10 mouse cellular contexts compared by ENCODE assay signal in genomic region chr15:79651481-79651880, GRCm38 (mm10). TPM values are rescaled to one million over a fixed set of nuclear protein-coding genes. Genes with fewer than 3 reads are reported as not detected.
DNase-seq lines count a peak whose midpoint lies in the region; ATAC-seq and TF ChIP-seq lines count a peak whose summit lies in the region.
"Had no signal": no experiment of that assay in that cellular context is flagged by ENCODE, and none has a peak within 500 bp of the region (broad histone marks: within the 10 kb centered on the region; RNA-seq: fewer than 3 reads in every experiment).

No protein-coding gene starts in this region.

- no peak overlapping the region for H3K4me2 ChIP-seq in midbrain, embryonic 14.5 days (ENCODE audit: low read length)
- no peak overlapping the region for H3K4me2 ChIP-seq in midbrain, embryonic 11.5 days
- H3K4me2 ChIP-seq: embryonic facial prominence, embryonic 13.5 days; kidney, embryonic 15.5 days had no signal

- ATAC-seq in midbrain, embryonic 14.5 days (ENCODE audit: low FRiP score, low TSS enrichment): no peak
- ATAC-seq in midbrain, embryonic 11.5 days (ENCODE audit: low FRiP score): no peak

- H3K4me1 ChIP-seq in midbrain, embryonic 14.5 days (ENCODE audit: control insufficient read depth, insufficient read depth, low read length): no peaks in the 10 kb centered on the region
- H3K4me1 ChIP-seq in midbrain, embryonic 11.5 days (ENCODE audit: control insufficient read depth, insufficient read depth, low read length): no peaks in the 10 kb centered on the region
- no peaks in the 10 kb centered on the region for H3K4me1 ChIP-seq in testis, adult 2 months (ENCODE audit: control insufficient read depth, insufficient read depth, low read length)
- H3K4me1 ChIP-seq: embryonic facial prominence, embryonic 13.5 days; kidney, embryonic 15.5 days had no signal

- DNase-seq in embryo, embryonic 11 days: peak; percentile 21
- DNase-seq in embryo, embryonic 10 days (ENCODE audit: low spot score): no peak
- DNase-seq in midbrain, embryonic 14.5 days: peak; percentile 14
- no peak for DNase-seq in midbrain, embryonic 11.5 days (ENCODE audit: low spot score, missing footprints)
- peak; percentile 43 for DNase-seq in c-Kit-negative CD71-positive TER-119-positive erythroid progenitor cells, embryonic 14.5 days (ENCODE audit: low read depth, low spot score)
- no peak for DNase-seq in heart, adult 18-20 months
- DNase-seq in Muller cell, postnatal 12 days (ENCODE audit: inconsistent ontology term): no peak

- no peaks in the 10 kb centered on the region for H3K9me3 ChIP-seq in midbrain, embryonic 14.5 days (ENCODE audit: control insufficient read depth, low read length)
- H3K9me3 ChIP-seq in midbrain, embryonic 11.5 days (ENCODE audit: control insufficient read depth, low read length): no peaks in the 10 kb centered on the region
- H3K9me3 ChIP-seq: embryonic facial prominence, embryonic 13.5 days; kidney, embryonic 15.5 days had no signal

- H3K27me3 ChIP-seq in midbrain, embryonic 14.5 days (ENCODE audit: control insufficient read depth, insufficient read depth, low read length): no peaks in the 10 kb centered on the region
- H3K27me3 ChIP-seq in midbrain, embryonic 11.5 days (ENCODE audit: control insufficient read depth, insufficient read depth, low read length): no peaks in the 10 kb centered on the region
- no peaks in the 10 kb centered on the region for H3K27me3 ChIP-seq in testis, adult 2 months (ENCODE audit: control insufficient read depth, insufficient read depth, low read length)
- H3K27me3 ChIP-seq: embryonic facial prominence, embryonic 13.5 days; kidney, embryonic 15.5 days had no signal

- no peak overlapping the region for H3K27ac ChIP-seq in midbrain, embryonic 14.5 days (replicated peaks; ENCODE audit: low read depth, low read length)
- no peak overlapping the region for H3K27ac ChIP-seq in midbrain, embryonic 11.5 days (ENCODE audit: low read depth, low read length)
- no peak overlapping the region for H3K27ac ChIP-seq in testis, adult 2 months (ENCODE audit: control insufficient read depth, insufficient read depth, low read depth, low read length)
- H3K27ac ChIP-seq: embryonic facial prominence, embryonic 13.5 days; kidney, embryonic 15.5 days had no signal

- no peak overlapping the region for H3K4me3 ChIP-seq in midbrain, embryonic 14.5 days (replicated peaks; ENCODE audit: low read depth, low read length)
- H3K4me3 ChIP-seq in midbrain, embryonic 11.5 days (ENCODE audit: low read depth, low read length): no peak overlapping the region
- H3K4me3 ChIP-seq in testis, adult 2 months (ENCODE audit: control insufficient read depth, low read depth, low read length): no peak overlapping the region
- H3K4me3 ChIP-seq: embryonic facial prominence, embryonic 13.5 days; kidney, embryonic 15.5 days had no signal

- WGBS in midbrain, embryonic 14.5 days: 76% methylated on average over 4 of the region's 4 CpGs
- WGBS in midbrain, embryonic 11.5 days: 75% methylated on average over 4 of the region's 4 CpGs

- H3K36me3 ChIP-seq in midbrain, embryonic 14.5 days (ENCODE audit: control insufficient read depth, insufficient read depth, low read length): peaks cover 32% of the 10 kb centered on the region
- no peaks in the 10 kb centered on the region for H3K36me3 ChIP-seq in midbrain, embryonic 11.5 days (ENCODE audit: control insufficient read depth, insufficient read depth, low read length)
- H3K36me3 ChIP-seq in testis, adult 2 months (ENCODE audit: control insufficient read depth, insufficient read depth, low read length): no peaks in the 10 kb centered on the region; the same call in none of the 2 replicates

- TF ChIP-seq CTCF in testis, adult 2 months (IDR thresholded peaks at IDR 0.05; ENCODE audit: control insufficient read depth, insufficient read depth, insufficient replicate concordance, low read depth, low read length): peak; percentile 66; the same call in 1 of the 2 replicates

- TF ChIP-seq POLR2A in testis, adult 2 months (IDR thresholded peaks at IDR 0.05; ENCODE audit: control insufficient read depth, low read depth, low read length): no peak

- no peak overlapping the region for H3K9ac ChIP-seq in midbrain, embryonic 14.5 days (replicated peaks; ENCODE audit: low read length)
- H3K9ac ChIP-seq in midbrain, embryonic 11.5 days (ENCODE audit: low read length): no peak overlapping the region
- H3K9ac ChIP-seq: embryonic facial prominence, embryonic 13.5 days; kidney, embryonic 15.5 days had no signal

RNA-seq across cellular contexts. Expression of gene Fam227a, which starts 7.3 kb away (rescaled TPM):
- 6.9 TPM in 2 replicates for polyA plus RNA-seq in midbrain, embryonic 14.5 days (2014; fragmentation: Nextera tagmentation; extraction: Ambion mirVana)
- 2.2 and 3.7 TPM in 2 replicates for polyA plus RNA-seq in midbrain, embryonic 11.5 days (2014; fragmentation: Nextera tagmentation; extraction: Ambion mirVana)
- 20.0 and 20.4 TPM in 2 replicates for polyA plus RNA-seq in testis, adult 2 months (2012; rRNA removed)
- total RNA-seq in heart, adult 18-20 months (2021): under 1 TPM; 0.37 to 0.77 TPM

RNA-seq across cellular contexts. Expression of gene Cby1, which starts 7.5 kb away (rescaled TPM):
- polyA plus RNA-seq in midbrain, embryonic 14.5 days (2014; fragmentation: Nextera tagmentation; extraction: Ambion mirVana): 84.2 and 89.7 TPM in 2 replicates
- polyA plus RNA-seq in midbrain, embryonic 11.5 days (2014; fragmentation: Nextera tagmentation; extraction: Ambion mirVana): 85.1 and 87.4 TPM in 2 replicates
- polyA plus RNA-seq in testis, adult 2 months (2012; rRNA removed): 57.1 and 58.1 TPM in 2 replicates
- total RNA-seq in heart, adult 18-20 months (2021): 10 to 100 TPM; 18.7 to 23.6 TPM

RNA-seq across cellular contexts. Expression of gene Tomm22, which starts 19.2 kb away (rescaled TPM):
- 237 and 259 TPM in 2 replicates for polyA plus RNA-seq in midbrain, embryonic 14.5 days (2014; fragmentation: Nextera tagmentation; extraction: Ambion mirVana)
- polyA plus RNA-seq in midbrain, embryonic 11.5 days (2014; fragmentation: Nextera tagmentation; extraction: Ambion mirVana): 327 and 349 TPM in 2 replicates
- 301 and 361 TPM in 2 replicates for polyA plus RNA-seq in testis, adult 2 months (2012; rRNA removed)
- total RNA-seq in heart, adult 18-20 months (2021): 100 to 1,000 TPM; 112 to 126 TPM

RNA-seq across cellular contexts. Expression of gene Josd1, which starts 36.2 kb away (rescaled TPM):
- 16.2 and 23.9 TPM in 2 replicates for polyA plus RNA-seq in midbrain, embryonic 14.5 days (2014; fragmentation: Nextera tagmentation; extraction: Ambion mirVana)
- polyA plus RNA-seq in midbrain, embryonic 11.5 days (2014; fragmentation: Nextera tagmentation; extraction: Ambion mirVana): 12.9 and 14.0 TPM in 2 replicates
- polyA plus RNA-seq in testis, adult 2 months (2012; rRNA removed): 22.6 and 24.9 TPM in 2 replicates
- total RNA-seq in heart, adult 18-20 months (2021): 10 to 100 TPM; 23.4 to 26.2 TPM

RNA-seq across cellular contexts. Expression of gene Gtpbp1, which starts 39.2 kb away (rescaled TPM):
- 42.5 and 49.5 TPM in 2 replicates for polyA plus RNA-seq in midbrain, embryonic 14.5 days (2014; fragmentation: Nextera tagmentation; extraction: Ambion mirVana)
- polyA plus RNA-seq in midbrain, embryonic 11.5 days (2014; fragmentation: Nextera tagmentation; extraction: Ambion mirVana): 31.9 and 37.5 TPM in 2 replicates
- polyA plus RNA-seq in testis, adult 2 months (2012; rRNA removed): 38.8 and 42.7 TPM in 2 replicates
- 10 to 100 TPM; 26.0 to 28.8 TPM for total RNA-seq in heart, adult 18-20 months (2021)

Comparison
In these comparisons a context has a peak if more than half of its experiments do, and no peak if none do; other contexts are left out.
1. DNase-seq: peak in embryo, embryonic 11 days (single experiment), midbrain, embryonic 14.5 days (single experiment) and c-Kit-negative CD71-positive TER-119-positive erythroid progenitor cells, embryonic 14.5 days (single experiment); none in embryo, embryonic 10 days (single experiment), midbrain, embryonic 11.5 days (single experiment), heart, adult 18-20 months (0 of 2) and Muller cell, postnatal 12 days (single experiment).